10 mouse cellular contexts compared by ENCODE assay signal in the genomic region with DNA sequence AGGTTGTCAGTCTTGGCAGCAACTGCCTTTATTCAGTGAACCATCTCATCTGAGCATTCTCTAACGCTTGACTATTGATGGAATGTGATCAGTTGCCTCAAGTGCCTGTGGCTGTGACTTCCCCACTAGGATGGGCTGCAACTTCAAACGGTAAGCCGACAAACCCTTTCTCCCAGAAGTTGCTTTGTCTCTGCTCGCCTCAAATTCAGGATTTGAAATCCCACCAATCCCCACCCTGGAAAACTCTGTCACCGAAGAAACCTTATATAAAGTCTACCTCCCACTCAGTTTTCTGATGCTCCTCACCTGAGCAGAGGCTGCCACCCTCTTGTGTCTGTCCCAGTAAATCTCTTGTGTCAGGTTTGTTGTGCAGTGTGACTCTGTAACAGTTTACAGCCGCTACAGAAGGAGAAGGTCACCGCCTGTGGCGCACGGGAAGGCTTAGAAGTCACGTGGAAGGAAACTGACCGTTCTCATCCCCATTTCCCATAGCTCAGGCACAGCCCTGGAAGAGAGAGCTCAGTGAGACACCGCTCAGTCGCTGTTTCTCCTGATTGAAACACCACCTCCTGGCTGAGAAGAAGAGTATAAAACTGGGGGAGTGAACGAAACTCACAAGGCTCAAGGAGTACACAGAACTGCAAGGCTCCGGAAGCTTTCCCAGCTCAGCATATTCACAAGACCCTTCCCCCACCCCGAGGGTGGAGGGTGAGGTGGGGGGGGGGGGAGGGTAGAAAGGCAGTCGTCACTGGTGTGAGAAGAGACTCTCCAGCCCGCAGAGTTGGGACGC. TPM values are rescaled to one million over a fixed set of nuclear protein-coding genes. Genes with fewer than 3 reads are reported as not detected.
DNase-seq lines count a peak whose midpoint lies in the region; ATAC-seq and TF ChIP-seq lines count a peak whose summit lies in the region.
"Had no signal": no experiment of that assay in that cellular context is flagged by ENCODE, and none has a peak within 500 bp of the region (broad histone marks: within the 10 kb centered on the region; RNA-seq: fewer than 3 reads in every experiment).

No protein-coding gene starts in this region.

- H3K36me3 ChIP-seq in liver, embryonic 12.5 days: no peaks in the 10 kb centered on the region
- no peaks in the 10 kb centered on the region for H3K36me3 ChIP-seq in liver, postnatal 0 days (replicated peaks; ENCODE audit: insufficient read depth, low read length)
- no peaks in the 10 kb centered on the region for H3K36me3 ChIP-seq in embryonic facial prominence, embryonic 14.5 days (ENCODE audit: control insufficient read depth, insufficient read depth, low read length)

- H3K27ac ChIP-seq in liver, embryonic 12.5 days: no peak overlapping the region
- H3K27ac ChIP-seq in liver, postnatal 0 days (ENCODE audit: low read depth): no peak overlapping the region
- H3K27ac ChIP-seq in embryonic facial prominence, embryonic 14.5 days (replicated peaks; ENCODE audit: low read depth, low read length): no peak overlapping the region
- H3K27ac ChIP-seq: liver, embryonic 14.5 days had no signal

- H3K4me3 ChIP-seq in liver, embryonic 12.5 days: no peak overlapping the region
- no peak overlapping the region for H3K4me3 ChIP-seq in liver, postnatal 0 days (ENCODE audit: low read depth, low read length)
- no peak overlapping the region; the same call in 1 of the 2 replicates for H3K4me3 ChIP-seq in embryonic facial prominence, embryonic 14.5 days (ENCODE audit: low read depth, low read length)
- H3K4me3 ChIP-seq: erythroblast, embryonic 14.5 days had no signal

- WGBS in liver, embryonic 12.5 days (ENCODE audit: insufficient replicate concordance): 8% methylated on average over 19 of the region's 19 CpGs
- WGBS in liver, postnatal 0 days (ENCODE audit: insufficient replicate concordance): 14% methylated on average over 18 of the region's 19 CpGs
- WGBS in embryonic facial prominence, embryonic 14.5 days: 6% methylated on average over 19 of the region's 19 CpGs

- TF ChIP-seq CTCF in liver, postnatal 0 days (IDR thresholded peaks at IDR 0.05; ENCODE audit: low read depth): no peak

- H3K9ac ChIP-seq in liver, embryonic 12.5 days: no peak overlapping the region
- H3K9ac ChIP-seq in liver, postnatal 0 days (replicated peaks): no peak overlapping the region
- peak overlapping the region; percentile 27; the same call in 1 of the 2 replicates for H3K9ac ChIP-seq in embryonic facial prominence, embryonic 14.5 days (ENCODE audit: low read depth, low read length)
- H3K9ac ChIP-seq: liver, embryonic 14.5 days had no signal

- no peaks in the 10 kb centered on the region for H3K9me3 ChIP-seq in liver, embryonic 12.5 days (replicated peaks)
- H3K9me3 ChIP-seq in liver, postnatal 0 days (ENCODE audit: low read length): no peaks in the 10 kb centered on the region
- 0 out of 2 replicates have a peak, but pooled peaks cover 3% of the 10 kb centered on the region for H3K9me3 ChIP-seq in embryonic facial prominence, embryonic 14.5 days (ENCODE audit: control insufficient read depth, low read length)

- no peak for ATAC-seq in liver, embryonic 12.5 days
- ATAC-seq in liver, postnatal 0 days: no peak
- no peak for ATAC-seq in embryonic facial prominence, embryonic 14.5 days (ENCODE audit: low read depth)

- no peak for DNase-seq in liver, postnatal 0 days
- DNase-seq in embryonic facial prominence, embryonic 14.5 days (ENCODE audit: low spot score): peak; percentile 13
- peak; percentile 2 for DNase-seq in kidney, postnatal 14 days
- peak; percentile 32 for DNase-seq in retina, postnatal 1 day
- DNase-seq in left cerebral cortex, adult 8-10 months (ENCODE audit: low spot score in 2 of 2): no peak
- DNase-seq in lung, postnatal 14 days: no peak
- DNase-seq in layer of hippocampus, adult 8-10 months (ENCODE audit: low spot score in 2 of 2): no peak

- peak overlapping the region; percentile 13 for H3K4me2 ChIP-seq in liver, embryonic 12.5 days
- no peak overlapping the region for H3K4me2 ChIP-seq in liver, postnatal 0 days (ENCODE audit: low read depth, low read length)
- H3K4me2 ChIP-seq in embryonic facial prominence, embryonic 14.5 days (ENCODE audit: low read depth, low read length): peak overlapping the region; percentile 40

- no peaks in the 10 kb centered on the region for H3K4me1 ChIP-seq in liver, embryonic 12.5 days
- no peaks in the 10 kb centered on the region for H3K4me1 ChIP-seq in liver, postnatal 0 days (ENCODE audit: insufficient read depth)
- no peaks in the 10 kb centered on the region for H3K4me1 ChIP-seq in embryonic facial prominence, embryonic 14.5 days (ENCODE audit: control insufficient read depth, insufficient read depth, low read length)

- H3K27me3 ChIP-seq in liver, embryonic 12.5 days (replicated peaks): no peaks in the 10 kb centered on the region
- H3K27me3 ChIP-seq in liver, postnatal 0 days (ENCODE audit: insufficient read depth, low read length): no peaks in the 10 kb centered on the region
- H3K27me3 ChIP-seq in embryonic facial prominence, embryonic 14.5 days (replicated peaks; ENCODE audit: control insufficient read depth, insufficient read depth, low read length): no peaks in the 10 kb centered on the region

- no peak for TF ChIP-seq EP300 in liver, postnatal 0 days (IDR thresholded peaks at IDR 0.05; ENCODE audit: low read depth)

RNA-seq across cellular contexts. Expression of a gene that starts 27.9 kb away (rescaled TPM):
- polyA plus RNA-seq in liver, embryonic 12.5 days (2016; fragmentation: Nextera tagmentation; extraction: Ambion mirVana): not detected in 2 replicates
- 0.24 and 0.41 TPM in 2 replicates for polyA plus RNA-seq in liver, postnatal 0 days (2015; fragmentation: Nextera tagmentation; extraction: Ambion mirVana)
- 0.22 and 0.29 TPM in 2 replicates for polyA plus RNA-seq in embryonic facial prominence, embryonic 14.5 days (2014; fragmentation: Nextera tagmentation; extraction: Ambion mirVana)
- total RNA-seq in left cerebral cortex, adult 8-10 months (2022): not detected
- under 1 TPM in 2 of 4 experiments, not detected in 2; 0.41 to 0.70 TPM for total RNA-seq in layer of hippocampus, adult 8-10 months (2022)
- polyA plus RNA-seq: erythroblast, embryonic 14.5 days had no signal

RNA-seq across cellular contexts. Expression of a gene that starts 50.5 kb away (rescaled TPM):
- 0.14 and 0.17 TPM in 2 replicates for polyA plus RNA-seq in liver, embryonic 12.5 days (2016; fragmentation: Nextera tagmentation; extraction: Ambion mirVana)
- polyA plus RNA-seq in liver, postnatal 0 days (2015; fragmentation: Nextera tagmentation; extraction: Ambion mirVana): 0.30 TPM in 1 of 2 replicates, not detected in the other
- 13.0 and 14.5 TPM in 2 replicates for polyA plus RNA-seq in embryonic facial prominence, embryonic 14.5 days (2014; fragmentation: Nextera tagmentation; extraction: Ambion mirVana)
- total RNA-seq in left cerebral cortex, adult 8-10 months (2022): 1 to 10 TPM; 1.0 to 2.5 (median 1.9) TPM
- 1 to 10 TPM; 1.2 to 2.5 (median 1.5) TPM for total RNA-seq in layer of hippocampus, adult 8-10 months (2022)
- polyA plus RNA-seq: erythroblast, embryonic 14.5 days; liver, embryonic 14.5 days had no signal

Comparison
In these comparisons a context has a peak if more than half of its experiments do, and no peak if none do; other contexts are left out.
1. DNase-seq: peak in embryonic facial prominence, embryonic 14.5 days (single experiment), kidney, postnatal 14 days (single experiment) and retina, postnatal 1 day (single experiment); none in liver, postnatal 0 days (single experiment), left cerebral cortex, adult 8-10 months (0 of 2), lung, postnatal 14 days (single experiment) and layer of hippocampus, adult 8-10 months (0 of 2).
2. RNA of a gene that starts 50.5 kb away (polyA plus RNA-seq): 13.0 to 14.5 TPM in embryonic facial prominence, embryonic 14.5 days; 0.14 to 0.17 TPM in liver, embryonic 12.5 days and 0.30 TPM in liver, postnatal 0 days; every median in the first group is over 10 times any median in the second.